Mouse (Mus musculus): Measurements from ENCODE around the gene Zfp428.

- TF ChIP-seq POLR2A (IDR thresholded peaks at IDR 0.05; ENCODE audit: extremely low read depth, insufficient read depth, low read length): no peak
- no peak for TF ChIP-seq CTCF (IDR thresholded peaks at IDR 0.05; ENCODE audit: extremely low read depth, insufficient read depth, low read length)
Observed at GRCm38 (mm10) chr7:24485481-24485880, 21.3 kb upstream of the Zfp428 start.

Data from cortical plate, adult 2 months (tissue).